Mouse (Mus musculus): ENCODE data around the gene Smarca5. TPM values are rescaled to one million over a fixed set of nuclear protein-coding genes. Genes with fewer than 3 reads are reported as not detected.
"Not testable (repeated sequence)": the region's sequence is repeated elsewhere in the genome, so short reads cannot be mapped to it uniquely, and the experiment has no call there.

Gene Smarca5
- polyA plus RNA-seq (2012; ENCODE audit: insufficient read depth, insufficient read length, low replicate concordance, missing spikeins): 90.9 TPM in 1 of 2 replicates, not detected in the other

- peak; percentile 55; the same call in 1 of the 2 replicates for TF ChIP-seq POLR2A (IDR thresholded peaks at IDR 0.05; ENCODE audit: insufficient read depth, low read depth, low read length)
- WGBS: 3% methylated on average over 86 of the region's 91 CpGs
- Histone ChIP-seq H3K27ac (ENCODE audit: insufficient read depth, low read depth, low read length) (peak within 1 kb of the TSS; percentile 91), H3K4me3 (ENCODE audit: insufficient read depth, low read depth, low read length) (peak within 1 kb of the TSS; percentile 92)
- H3K4me1 ChIP-seq (ENCODE audit: control insufficient read depth, insufficient read depth, low read length): not testable (repeated sequence)
These were observed at the start of gene Smarca5 for GRCm38 (mm10) chr8:80739155-80739924. TSS of gene Smarca5 (minus strand) at chr8:80739497.

DNA sequence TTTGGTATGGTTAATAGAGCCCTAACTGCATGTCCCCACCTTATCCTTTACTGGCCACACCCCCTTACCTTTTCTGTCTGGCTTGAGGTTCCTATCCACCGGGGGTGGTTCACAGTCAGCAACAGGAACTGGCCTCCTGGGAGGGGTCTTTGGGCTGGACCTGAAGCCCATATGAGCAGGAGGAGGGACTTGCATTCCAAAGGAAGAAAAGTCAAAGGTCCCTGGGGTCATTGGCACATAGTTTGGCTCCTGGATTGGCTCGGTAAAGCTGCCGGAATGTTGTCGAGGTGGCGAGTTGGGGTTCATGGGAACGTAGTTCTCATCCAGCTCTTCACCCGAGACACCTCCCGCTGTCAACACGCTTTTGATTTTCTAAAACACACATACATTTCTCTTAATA lies 45.3 kb upstream of the Smarca5 start:
- 95% methylated on average over 9 of the region's 9 CpGs for WGBS
- Histone ChIP-seq H3K27ac (ENCODE audit: insufficient read depth, low read depth, low read length) (no peak overlapping the region), H3K4me3 (ENCODE audit: insufficient read depth, low read depth, low read length) (no peak overlapping the region), H3K4me1 (ENCODE audit: control insufficient read depth, insufficient read depth, low read length) (no peaks in the 10 kb centered on the region)
- TF ChIP-seq POLR2A (IDR thresholded peaks at IDR 0.05; ENCODE audit: insufficient read depth, low read depth, low read length) (no peak), CTCF (IDR thresholded peaks at IDR 0.05; ENCODE audit: insufficient read depth, low read depth, low read length) (no peak)

DNA sequence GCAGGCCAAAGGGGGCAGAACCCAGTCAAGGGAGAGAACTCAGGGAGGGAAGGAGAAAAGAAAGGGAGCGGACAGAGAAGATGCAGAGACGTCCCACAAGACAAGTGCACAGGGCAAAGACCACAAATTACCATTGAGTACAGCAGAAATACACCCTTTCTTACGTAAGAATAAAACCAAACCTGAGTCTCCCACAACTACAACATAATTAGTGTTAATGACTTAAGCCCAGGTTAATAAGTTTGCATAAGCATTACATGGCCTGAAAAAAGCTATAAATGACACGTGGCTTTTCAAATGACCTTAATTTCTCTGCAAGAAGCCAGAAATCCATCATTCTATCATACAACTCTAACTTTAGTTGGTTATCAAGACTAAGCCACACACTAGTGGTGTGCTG lies 44.0 kb upstream of the Smarca5 start:
- TF ChIP-seq CTCF (IDR thresholded peaks at IDR 0.05; ENCODE audit: insufficient read depth, low read depth, low read length): no peak
- no peak for TF ChIP-seq POLR2A (IDR thresholded peaks at IDR 0.05; ENCODE audit: insufficient read depth, low read depth, low read length)

DNA sequence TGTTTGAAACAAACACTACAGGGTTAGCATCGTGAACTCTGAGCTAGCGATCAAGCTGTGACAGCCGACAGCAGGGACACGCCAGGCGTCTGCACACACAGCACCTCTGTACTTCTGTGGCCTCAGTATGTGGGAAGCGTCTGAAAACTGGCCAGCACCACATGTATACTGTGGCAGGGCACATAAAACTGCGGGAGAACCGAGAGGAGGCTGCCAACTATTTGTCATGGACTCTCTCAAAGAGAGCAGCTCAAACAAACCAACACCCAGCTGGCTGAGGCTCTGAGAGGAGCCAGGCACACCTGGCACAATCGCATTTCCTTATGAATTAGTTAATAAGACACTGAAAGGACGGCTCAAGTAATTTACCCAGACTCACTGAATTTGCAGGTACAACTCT lies 42.0 kb upstream of the Smarca5 start:
- no peak overlapping the region for H3K4me3 ChIP-seq (ENCODE audit: insufficient read depth, low read depth, low read length)
- TF ChIP-seq POLR2A (IDR thresholded peaks at IDR 0.05; ENCODE audit: insufficient read depth, low read depth, low read length) (no peak), CTCF (IDR thresholded peaks at IDR 0.05; ENCODE audit: insufficient read depth, low read depth, low read length) (no peak)
- H3K4me1 ChIP-seq (ENCODE audit: control insufficient read depth, insufficient read depth, low read length): no peaks in the 10 kb centered on the region
- 57% methylated on average over 10 of the region's 10 CpGs for WGBS
- no peak overlapping the region for H3K27ac ChIP-seq (ENCODE audit: insufficient read depth, low read depth, low read length)

More for the DNA sequence above, 44.0 kb upstream of the Smarca5 start:
- H3K4me3 ChIP-seq (ENCODE audit: insufficient read depth, low read depth, low read length): no peak overlapping the region
- 97% methylated on average over 4 of the region's 4 CpGs for WGBS
- H3K4me1 ChIP-seq (ENCODE audit: control insufficient read depth, insufficient read depth, low read length): no peaks in the 10 kb centered on the region
- H3K27ac ChIP-seq (ENCODE audit: insufficient read depth, low read depth, low read length): no peak overlapping the region

GRCm38 (mm10) chr8:80780271-80780670 lies 41.0 kb upstream of the Smarca5 start:
- H3K27ac ChIP-seq (ENCODE audit: insufficient read depth, low read depth, low read length): no peak overlapping the region
- H3K4me1 ChIP-seq (ENCODE audit: control insufficient read depth, insufficient read depth, low read length): no peaks in the 10 kb centered on the region
- 98% methylated on average over 4 of the region's 4 CpGs for WGBS
- TF ChIP-seq POLR2A (IDR thresholded peaks at IDR 0.05; ENCODE audit: insufficient read depth, low read depth, low read length): no peak
- TF ChIP-seq CTCF (IDR thresholded peaks at IDR 0.05; ENCODE audit: insufficient read depth, low read depth, low read length): no peak
- no peak overlapping the region for H3K4me3 ChIP-seq (ENCODE audit: insufficient read depth, low read depth, low read length)

DNA sequence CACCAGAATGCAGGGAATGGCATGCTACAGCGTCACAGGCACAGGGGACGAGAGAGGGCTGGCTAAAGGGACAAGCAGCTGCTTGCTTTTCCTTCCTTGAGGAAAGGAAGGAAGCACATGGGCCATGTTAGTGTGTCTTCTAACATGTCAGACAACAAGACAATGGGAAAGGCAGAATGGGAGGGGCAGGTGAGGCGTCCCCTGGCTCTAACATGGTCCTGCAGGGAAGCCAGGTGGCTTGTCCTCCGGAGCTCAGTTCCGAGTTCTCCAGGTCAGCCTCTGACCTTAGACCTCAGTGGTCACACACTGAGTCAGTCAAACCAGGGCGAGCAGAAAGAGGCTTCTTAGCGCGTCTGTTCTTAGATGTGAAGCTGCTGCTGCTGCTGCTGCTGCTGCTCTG lies 37.1 kb upstream of the Smarca5 start:
- Histone ChIP-seq H3K27ac (ENCODE audit: insufficient read depth, low read depth, low read length) (no peak overlapping the region), H3K4me3 (ENCODE audit: insufficient read depth, low read depth, low read length) (no peak overlapping the region), H3K4me1 (ENCODE audit: control insufficient read depth, insufficient read depth, low read length) (no peaks in the 10 kb centered on the region)
- WGBS: 81% methylated on average over 8 of the region's 8 CpGs
- TF ChIP-seq CTCF (IDR thresholded peaks at IDR 0.05; ENCODE audit: insufficient read depth, low read depth, low read length) (no peak), POLR2A (IDR thresholded peaks at IDR 0.05; ENCODE audit: insufficient read depth, low read depth, low read length) (no peak)

GRCm38 (mm10) chr8:80772732-80773460 lies 33.6 kb upstream of the Smarca5 start:
- Histone ChIP-seq H3K4me1 (ENCODE audit: control insufficient read depth, insufficient read depth, low read length) (no peaks in the 10 kb centered on the region), H3K4me3 (ENCODE audit: insufficient read depth, low read depth, low read length) (no peak overlapping the region), H3K27ac (ENCODE audit: insufficient read depth, low read depth, low read length) (no peak overlapping the region)
- WGBS: 76% methylated on average over 4 of the region's 4 CpGs
- no peak for TF ChIP-seq POLR2A (IDR thresholded peaks at IDR 0.05; ENCODE audit: insufficient read depth, low read depth, low read length)
- TF ChIP-seq CTCF (IDR thresholded peaks at IDR 0.05; ENCODE audit: insufficient read depth, low read depth, low read length): no peak

DNA sequence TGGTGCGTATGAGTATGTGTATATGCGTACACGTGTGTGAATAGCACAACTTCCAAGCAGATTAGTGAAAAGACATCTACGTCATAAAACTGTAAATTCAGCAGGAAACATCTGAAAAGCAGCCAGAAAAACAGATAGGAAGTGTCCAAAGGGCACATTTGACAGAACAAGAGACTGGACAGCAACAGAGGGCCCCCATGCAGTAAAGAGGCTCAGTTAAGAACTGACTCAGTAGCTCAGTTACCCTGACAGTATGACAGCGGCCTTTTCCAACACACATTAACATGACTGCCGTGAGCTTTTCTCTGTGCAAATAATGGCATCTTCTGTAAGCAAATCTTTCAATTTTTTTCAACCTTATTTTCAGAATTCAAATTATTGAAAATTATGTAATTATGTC lies 29.2 kb upstream of the Smarca5 start:
- TF ChIP-seq POLR2A (IDR thresholded peaks at IDR 0.05; ENCODE audit: insufficient read depth, low read depth, low read length): no peak
- TF ChIP-seq CTCF (IDR thresholded peaks at IDR 0.05; ENCODE audit: insufficient read depth, low read depth, low read length): no peak
- H3K4me1 ChIP-seq (ENCODE audit: control insufficient read depth, insufficient read depth, low read length): no peaks in the 10 kb centered on the region
- WGBS: 98% methylated on average over 6 of the region's 6 CpGs
- H3K27ac ChIP-seq (ENCODE audit: insufficient read depth, low read depth, low read length): no peak overlapping the region
- H3K4me3 ChIP-seq (ENCODE audit: insufficient read depth, low read depth, low read length): no peak overlapping the region
